Mouse (Mus musculus) embryonic fibroblast, embryonic 13.5 days (primary cell): ENCODE results near the gene Nckap5.

ENCODE experiments used
- CTCF ChIP-seq: IDR thresholded peaks from 2 replicates; pipeline ENCODE4 v1.5.1; 2011; ENCODE audit warnings: mild to moderate bottlenecking, control low read depth, low read length, moderate library complexity, borderline replicate concordance; ENCODE audit not compliant: insufficient read depth
- POLR2A ChIP-seq: IDR thresholded peaks from 2 replicates; pipeline ENCODE4 v1.6.1; 2011; ENCODE audit warnings: low read depth, mild to moderate bottlenecking, control low read depth, low read length, moderate library complexity

GRCm38 (mm10) chr1:126341806-126342205 is 488.8 kb downstream of the Nckap5 start:
- TF ChIP-seq POLR2A (no peak), CTCF (no peak)
